ENCODE assay signal across 16 mouse cellular contexts in genomic region chr8:92008616-92009610, GRCm38 (mm10).
DNase-seq lines count a peak whose midpoint lies in the region; ATAC-seq and TF ChIP-seq lines count a peak whose summit lies in the region.
"Had no signal": no experiment of that assay in that cellular context is flagged by ENCODE, and none has a peak within 500 bp of the region (broad histone marks: within the 10 kb centered on the region; RNA-seq: fewer than 3 reads in every experiment).

No protein-coding gene starts in this region.

- H3K9me3 ChIP-seq in kidney, embryonic 15.5 days (replicated peaks) = no peaks in the 10 kb centered on the region
- H3K9me3 ChIP-seq: embryonic facial prominence, embryonic 15.5 days; neural tube, embryonic 15.5 days had no signal

- intact Hi-C loops in gastrocnemius, postnatal 36 days (cut with DNase I) = no loop called here

- no peak for TF ChIP-seq CTCF in C2C12 (IDR thresholded peaks at IDR 0.05; ENCODE audit: control insufficient read depth, insufficient read depth, insufficient read length)
- no peak for TF ChIP-seq CTCF in cortical plate, adult 2 months (IDR thresholded peaks at IDR 0.05; ENCODE audit: extremely low read depth, insufficient read depth, low read length)
- no peak for TF ChIP-seq CTCF in layer of hippocampus, adult 2 months (conservative IDR thresholded peaks at IDR 0.05)

- H3K4me2 ChIP-seq in kidney, embryonic 15.5 days = no peak overlapping the region
- H3K4me2 ChIP-seq: embryonic facial prominence, embryonic 15.5 days; neural tube, embryonic 15.5 days had no signal

- WGBS in kidney, embryonic 15.5 days = 35% methylated on average over 14 of the region's 14 CpGs

- H3K27ac ChIP-seq in cortical plate, adult 2 months (ENCODE audit: insufficient read depth, low read length) = peak overlapping the region; percentile 70
- H3K27ac ChIP-seq in kidney, embryonic 15.5 days = 0 out of 2 replicates have a peak overlapping the region, but pooled peaks have one; percentile 18
- H3K27ac ChIP-seq in layer of hippocampus, adult 2 months = no peak overlapping the region
- H3K27ac ChIP-seq: embryonic facial prominence, embryonic 15.5 days; neural tube, embryonic 15.5 days had no signal

- H3K27me3 ChIP-seq in C2C12 (ENCODE audit: control insufficient read depth, insufficient read depth, insufficient read length) = no peaks in the 10 kb centered on the region
- H3K27me3 ChIP-seq in kidney, embryonic 15.5 days = peaks cover 58% of the 10 kb centered on the region
- H3K27me3 ChIP-seq: embryonic facial prominence, embryonic 15.5 days had no signal

- no peak overlapping the region for H3K9ac ChIP-seq in kidney, embryonic 15.5 days
- H3K9ac ChIP-seq: embryonic facial prominence, embryonic 15.5 days; neural tube, embryonic 15.5 days had no signal

- ATAC-seq in kidney, embryonic 15.5 days (replicated peaks; ENCODE audit: low FRiP score) = no peak
- ATAC-seq: activated CD4-positive, CD25-positive, alpha-beta regulatory T cell, adult 4 months; forebrain, embryonic 14.5 days; inflammation-experienced regulatory T-cells, adult 6 months had no signal

- DNase-seq in gastrocnemius, adult 18-20 months (ENCODE audit: low spot score) = peak; percentile 3
- DNase-seq in gastrocnemius, postnatal 36 days = no peak
- DNase-seq in layer of hippocampus, adult 2 months (ENCODE audit: low spot score in 2 of 2) = no peak
- DNase-seq in right cerebral cortex, postnatal 4 days = no peak
- no peak for DNase-seq in liver
- DNase-seq: B cell, adult 2 months; gastrocnemius, postnatal 14 days; right cerebral cortex, adult 18-20 months had no signal

- H3K79me3 ChIP-seq in C2C12 (ENCODE audit: low read depth) = no peaks in the 10 kb centered on the region

- peak overlapping the region; percentile 3 for H3ac ChIP-seq in C2C12 (ENCODE audit: control insufficient read depth, insufficient read length, low read depth)

- no peaks in the 10 kb centered on the region for H3K4me1 ChIP-seq in cortical plate, adult 2 months (ENCODE audit: control insufficient read depth, insufficient read depth, low read length)
- peaks cover 17% of the 10 kb centered on the region for H3K4me1 ChIP-seq in kidney, embryonic 15.5 days
- H3K4me1 ChIP-seq: embryonic facial prominence, embryonic 15.5 days had no signal

- no peaks in the 10 kb centered on the region for H3K36me3 ChIP-seq in C2C12 (ENCODE audit: control insufficient read depth, insufficient read depth)
- H3K36me3 ChIP-seq in kidney, embryonic 15.5 days = no peaks in the 10 kb centered on the region
- H3K36me3 ChIP-seq: embryonic facial prominence, embryonic 15.5 days; neural tube, embryonic 15.5 days had no signal

- no peaks in the 10 kb centered on the region for H3K79me2 ChIP-seq in C2C12 (ENCODE audit: control insufficient read depth, insufficient read depth)

- TF ChIP-seq POLR2A in cortical plate, adult 2 months (IDR thresholded peaks at IDR 0.05; ENCODE audit: extremely low read depth, insufficient read depth, low read length) = no peak

- no peak overlapping the region for H3K4me3 ChIP-seq in C2C12 (ENCODE audit: insufficient read depth, poor library complexity, severe bottlenecking)
- H3K4me3 ChIP-seq in cortical plate, adult 2 months (ENCODE audit: insufficient read depth, low read length) = no peak overlapping the region
- no peak overlapping the region for H3K4me3 ChIP-seq in kidney, embryonic 15.5 days (replicated peaks)
- H3K4me3 ChIP-seq in layer of hippocampus, adult 2 months = no peak overlapping the region
- H3K4me3 ChIP-seq: embryonic facial prominence, embryonic 15.5 days; neural tube, embryonic 15.5 days had no signal

TF ChIP-seq in C2C12, 6 proteins besides CTCF, POLR2A, EP300 and RAD21:
- TF ChIP-seq MYOD1 (IDR thresholded peaks at IDR 0.05; ENCODE audit: control insufficient read depth, insufficient read length, low read depth) = peak; percentile 6
- no peak for TF ChIP-seq USF1 (IDR thresholded peaks at IDR 0.05; ENCODE audit: low read depth)
- peak; percentile 16 for TF ChIP-seq FOSL1 (IDR thresholded peaks at IDR 0.05; ENCODE audit: insufficient read depth, low read length, poor library complexity, severe bottlenecking)
- no peak for TF ChIP-seq MAX (IDR thresholded peaks at IDR 0.05)
- TF ChIP-seq CEBPB (IDR thresholded peaks at IDR 0.05; ENCODE audit: low read depth) = peak; percentile 43
